Mouse (Mus musculus) layer of hippocampus, adult 8-10 months (tissue): ENCODE measurements around the gene Zcchc7. TPM values are rescaled to one million over a fixed set of nuclear protein-coding genes. Genes with fewer than 3 reads are reported as not detected.

Experiments
- DNase-seq, 2 experiments: peaks; one replicate each; pipeline ENCODE4 v3.0.0; 2022; ENCODE audit warnings: low spot score in 2 of 2
- total RNA-seq, 4 experiments: library from RNA; stranded (reverse); gene quantifications; 2 replicates each; pipeline ENCODE4 v1.2.4; 2022

The Zcchc7 gene
- total RNA-seq = 10 to 100 TPM; 56.6 to 93.7 (median 75.1) TPM

- no peak for DNase-seq
These were observed at the start of gene Zcchc7 for GRCm38 (mm10) chr4:44755553-44756133. Zcchc7 (plus strand) TSS chr4:44755877.

GRCm38 (mm10) chr4:44705967-44706366 is 49.7 kb upstream of the Zcchc7 start:
- DNase-seq = no peak

- no peak for DNase-seq
These were observed 48.8 kb upstream of the Zcchc7 start for GRCm38 (mm10) chr4:44706865-44707264.

GRCm38 (mm10) chr4:44708311-44708710 is 47.4 kb upstream of the Zcchc7 start:
- DNase-seq = no peak

GRCm38 (mm10) chr4:44709091-44709695 is 46.5 kb upstream of the Zcchc7 start:
- DNase-seq = no peak

- DNase-seq = no peak
These were observed 45.7 kb upstream of the Zcchc7 start, which contains the start of gene Pax5 for GRCm38 (mm10) chr4:44709740-44710700. Pax5 (minus strand) TSS chr4:44710487.

GRCm38 (mm10) chr4:44710701-44711097 is 45.0 kb upstream of the Zcchc7 start:
- DNase-seq = no peak

GRCm38 (mm10) chr4:44711136-44711900 is 44.4 kb upstream of the Zcchc7 start:
- no peak for DNase-seq

GRCm38 (mm10) chr4:44712051-44712700 is 43.5 kb upstream of the Zcchc7 start:
- DNase-seq = no peak

GRCm38 (mm10) chr4:44712786-44713553 is 42.7 kb upstream of the Zcchc7 start:
- no peak for DNase-seq

GRCm38 (mm10) chr4:44713554-44714051 is 42.1 kb upstream of the Zcchc7 start:
- DNase-seq = no peak

GRCm38 (mm10) chr4:44714111-44714621 is 41.5 kb upstream of the Zcchc7 start:
- DNase-seq = no peak

- DNase-seq = no peak
These were observed 40.0 kb upstream of the Zcchc7 start for GRCm38 (mm10) chr4:44715621-44716160.

GRCm38 (mm10) chr4:44716391-44716790 is 39.3 kb upstream of the Zcchc7 start:
- DNase-seq = no peak

GRCm38 (mm10) chr4:44717676-44718075 is 38.0 kb upstream of the Zcchc7 start:
- no peak for DNase-seq

GRCm38 (mm10) chr4:44720046-44720445 is 35.6 kb upstream of the Zcchc7 start:
- no peak for DNase-seq

GRCm38 (mm10) chr4:44721237-44721636 is 34.4 kb upstream of the Zcchc7 start:
- DNase-seq = no peak

- DNase-seq = no peak
These were observed 15.2 kb upstream of the Zcchc7 start for GRCm38 (mm10) chr4:44740471-44740870.
